Mouse (Mus musculus) brain, embryonic 14.5 days (tissue): ENCODE measurements at regions not wholly inside any gene's neighbourhood (a gene's known extent, or its start where the extent isn't known, plus 50 kb on each side); places are given as distances from the start of the nearest gene placed in this dataset.

ENCODE experiments used
- DNase-seq: peaks from one replicate; pipeline ENCODE4 v3.0.0-alpha.2; 2011; ENCODE audit warnings: low read depth
- CTCF ChIP-seq: fragments of 200-500 bp; IDR thresholded peaks from 2 replicates; pipeline ENCODE4 v1.5.1; 2012; ENCODE audit warnings: inconsistent platforms, mild to moderate bottlenecking, moderate library complexity, borderline replicate concordance; ENCODE audit not compliant: insufficient read depth, insufficient read length; ENCODE audit errors: extremely low read depth
- POLR2A ChIP-seq: fragments of 200-500 bp; IDR thresholded peaks from 2 replicates; pipeline ENCODE4 v1.6.1; 2012; ENCODE audit warnings: mild to moderate bottlenecking, inconsistent platforms, borderline replicate concordance; ENCODE audit not compliant: poor library complexity, insufficient read depth, insufficient read length, severe bottlenecking; ENCODE audit errors: extremely low read depth

GRCm38 (mm10) chr17:84890871-84891599 lies 65.5 kb upstream of the Ppm1b start:
- DNase-seq, result peak; percentile 65
- TF ChIP-seq CTCF (no peak), POLR2A (no peak)

GRCm38 (mm10) chr17:84893273-84894033 lies 63.1 kb upstream of the Ppm1b start:
- no peak for TF ChIP-seq CTCF
- no peak for TF ChIP-seq POLR2A
- DNase-seq, result no peak

GRCm38 (mm10) chr17:84895526-84895925 lies 61.0 kb upstream of the Ppm1b start:
- TF ChIP-seq CTCF (no peak), POLR2A (no peak)
- DNase-seq, result no peak

- TF ChIP-seq CTCF (no peak), POLR2A (no peak)
- DNase-seq, result no peak
These were observed 60.0 kb upstream of the Ppm1b start for GRCm38 (mm10) chr17:84896572-84896971.

GRCm38 (mm10) chr17:84898407-84898806 lies 58.1 kb upstream of the Ppm1b start:
- no peak for TF ChIP-seq POLR2A
- no peak for TF ChIP-seq CTCF
- DNase-seq, result no peak

- no peak for DNase-seq
- TF ChIP-seq CTCF, result no peak
- no peak for TF ChIP-seq POLR2A
These were observed 52.8 kb upstream of the Ppm1b start for GRCm38 (mm10) chr17:84903625-84904337.
